Mouse (Mus musculus): ENCODE results near the gene Mag.
"Not testable (repeated sequence)": the region's sequence is repeated elsewhere in the genome, so short reads cannot be mapped to it uniquely, and the experiment has no call there.

The Mag gene

DNA sequence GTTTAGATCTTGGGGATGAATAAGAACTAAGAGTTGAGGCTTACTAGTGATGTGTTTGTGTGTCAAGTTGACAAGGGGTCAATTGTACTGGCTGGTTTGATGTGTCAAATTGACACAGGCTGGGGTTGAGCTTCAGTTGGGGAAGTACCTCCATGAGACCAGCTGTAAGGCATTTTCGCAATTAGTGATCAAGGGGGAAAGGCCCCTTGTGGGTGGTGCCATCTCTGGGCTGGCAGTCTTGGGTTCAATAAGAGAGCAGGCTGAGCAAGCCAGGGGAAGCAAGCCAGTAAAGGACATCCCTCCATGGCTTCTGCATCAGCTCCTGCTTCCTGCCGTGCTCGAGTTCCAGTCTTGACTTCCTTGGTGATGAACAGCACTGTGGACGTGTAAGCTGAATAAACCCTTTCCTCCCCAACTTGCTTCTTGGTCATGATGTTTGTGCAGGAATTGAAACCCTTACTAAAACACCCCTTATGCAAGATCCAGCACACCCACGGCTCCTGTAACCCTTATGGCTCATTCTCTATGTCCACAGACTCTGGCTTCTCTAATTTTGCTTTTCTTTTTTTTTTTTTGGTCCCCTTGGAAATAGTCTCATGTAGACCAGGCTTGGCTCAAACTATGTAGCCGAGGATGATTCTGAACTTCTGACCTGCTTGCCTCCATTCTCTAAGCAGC lies 20.9 kb upstream of the Mag start:
- DNase-seq: not testable (repeated sequence)

DNA sequence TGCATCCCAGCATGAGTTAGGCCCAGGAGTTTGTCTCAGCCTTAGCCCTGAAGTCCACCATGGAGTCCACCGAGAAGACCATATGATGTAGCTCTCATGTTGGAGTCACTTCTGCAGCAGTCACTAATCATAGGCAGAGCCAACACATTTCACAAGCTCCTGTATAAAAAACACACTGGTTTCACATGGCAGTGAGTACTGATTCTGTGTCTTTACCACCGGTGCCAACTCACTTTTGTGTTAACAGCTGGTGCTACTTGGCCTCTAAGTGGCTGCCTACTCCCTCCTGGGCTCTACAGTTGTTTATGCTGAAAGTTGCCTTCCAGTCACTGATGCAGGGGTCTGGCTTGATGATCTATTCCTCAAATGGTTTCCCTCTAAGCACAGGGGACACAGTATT lies 9.9 kb upstream of the Mag start, which contains the start of gene Hamp2:
TSS of gene Hamp2 (minus strand) at position 101 of the 400 bp plus-strand sequence.
- DNase-seq: not testable (repeated sequence)

DNA sequence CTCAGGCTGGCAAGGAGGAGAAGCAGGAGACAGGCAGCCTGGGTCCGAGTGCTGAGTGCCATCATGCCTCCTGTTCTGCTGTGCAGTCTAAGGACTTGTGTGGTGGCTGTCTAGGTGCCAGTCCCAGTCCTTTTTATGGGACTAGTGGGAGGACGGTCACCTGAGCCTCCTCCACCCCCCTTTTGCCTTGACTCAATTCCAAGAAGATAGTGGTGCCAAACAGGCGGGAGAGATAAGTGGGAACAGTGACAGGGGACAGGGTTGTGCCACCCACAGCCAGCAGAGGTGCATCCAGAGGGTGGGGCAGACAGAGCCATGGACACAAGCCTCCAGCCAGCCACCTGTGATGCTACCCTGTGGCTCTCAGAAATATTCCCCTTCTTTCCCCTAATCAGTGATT lies 9.4 kb upstream of the Mag start:
- DNase-seq: no peak

DNA sequence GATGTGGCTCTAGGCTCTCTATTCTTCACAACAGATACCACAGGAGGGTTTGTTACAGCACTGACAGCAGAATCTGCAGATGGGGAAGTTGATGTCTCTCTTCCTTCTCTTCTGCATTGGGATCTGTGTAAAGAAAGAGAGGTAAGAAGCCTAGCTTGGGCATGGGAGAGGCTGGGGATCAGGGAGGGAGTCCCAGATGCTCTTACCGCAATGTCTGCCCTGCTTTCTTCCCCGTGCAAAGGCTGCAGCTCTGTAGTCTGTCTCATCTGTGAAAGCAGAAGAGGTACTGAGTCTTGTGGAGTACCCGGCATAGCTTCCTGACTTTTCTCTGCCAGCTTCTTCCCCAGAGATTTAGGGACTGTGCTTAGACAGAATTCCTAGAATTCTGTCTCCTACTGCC lies 7.8 kb upstream of the Mag start:
- not testable (repeated sequence) for DNase-seq

DNA sequence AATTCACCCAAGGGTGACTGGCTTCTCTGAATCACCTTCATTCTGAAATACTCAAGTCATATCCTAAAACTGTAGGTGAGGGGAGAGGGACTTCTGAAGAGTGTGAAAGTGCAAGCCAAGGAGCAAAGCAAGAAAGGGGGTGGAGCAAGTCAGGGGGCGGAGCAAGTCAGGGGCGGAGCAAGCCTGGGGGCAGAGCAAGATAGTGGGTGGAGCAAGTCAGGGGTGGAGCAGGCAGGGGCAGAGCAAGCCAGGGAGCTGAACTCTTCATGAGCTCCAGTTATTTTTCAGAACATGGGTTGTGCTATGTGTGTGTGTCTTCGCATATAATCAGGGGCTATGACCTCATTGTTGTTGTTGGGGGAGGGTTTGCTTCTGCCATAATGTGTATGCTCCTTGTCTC lies 5.5 kb upstream of the Mag start:
- no peak for DNase-seq

DNA sequence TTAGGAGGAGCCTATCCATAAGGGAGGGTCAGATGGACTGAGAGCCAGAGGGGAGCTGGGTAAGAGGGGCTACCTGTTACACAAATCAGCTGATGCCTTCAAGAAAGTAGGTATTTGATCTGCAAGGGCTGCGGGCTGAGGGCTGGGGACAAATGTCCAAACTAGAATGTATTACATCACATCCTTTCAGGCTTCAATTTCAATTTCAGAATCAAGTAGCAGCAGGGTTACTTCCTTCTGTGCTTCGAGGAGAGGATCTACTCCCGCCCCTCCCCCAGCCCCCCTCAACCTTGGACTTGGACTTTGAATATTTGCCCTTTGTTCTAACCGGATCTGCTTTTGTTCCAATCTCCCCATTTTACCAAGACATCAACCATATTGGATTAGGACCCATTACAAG lies 2.5 kb upstream of the Mag start:
- DNase-seq: no peak

DNA sequence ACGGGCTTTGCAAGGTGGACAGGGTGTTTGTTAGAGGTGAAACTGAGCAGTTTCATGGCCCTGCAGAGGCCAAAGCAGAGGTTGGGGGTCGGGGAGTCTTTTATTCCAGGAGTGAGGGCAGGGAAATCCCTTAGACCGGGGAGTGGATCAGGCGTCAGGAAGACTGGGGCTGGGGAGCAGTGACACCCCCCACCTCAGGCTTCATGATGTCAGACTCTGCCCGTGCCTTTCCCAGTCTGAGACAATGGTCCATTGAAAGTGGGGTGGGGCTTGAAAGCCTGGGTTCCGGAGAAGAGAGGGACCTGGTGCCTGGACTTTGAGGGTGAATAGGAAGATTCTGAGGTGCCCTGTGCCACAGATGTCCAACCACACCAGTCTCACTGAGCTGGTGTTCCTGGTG lies 2.0 kb upstream of the Mag start:
- DNase-seq: no peak

DNA sequence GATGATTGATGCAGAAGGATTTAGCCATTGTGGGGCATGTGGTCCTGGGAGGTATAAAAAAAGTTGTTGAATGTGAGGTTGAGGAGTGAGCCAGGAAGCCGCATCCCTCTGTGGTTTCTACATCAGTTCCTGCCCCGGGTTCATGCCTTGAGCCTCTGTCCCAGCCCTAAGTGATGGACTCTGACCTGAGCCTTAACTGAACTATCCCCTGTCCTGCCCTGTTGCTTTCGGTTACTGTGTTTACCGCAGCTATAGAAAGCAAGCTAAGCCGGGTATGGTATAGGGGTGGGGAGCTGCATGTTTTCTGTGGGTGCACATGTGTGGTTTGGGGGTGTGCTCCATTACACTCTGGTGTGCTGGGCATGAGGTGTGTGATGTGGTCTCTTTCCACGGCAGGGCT lies 4.9 kb downstream of the Mag start:
- DNase-seq: no peak

DNA sequence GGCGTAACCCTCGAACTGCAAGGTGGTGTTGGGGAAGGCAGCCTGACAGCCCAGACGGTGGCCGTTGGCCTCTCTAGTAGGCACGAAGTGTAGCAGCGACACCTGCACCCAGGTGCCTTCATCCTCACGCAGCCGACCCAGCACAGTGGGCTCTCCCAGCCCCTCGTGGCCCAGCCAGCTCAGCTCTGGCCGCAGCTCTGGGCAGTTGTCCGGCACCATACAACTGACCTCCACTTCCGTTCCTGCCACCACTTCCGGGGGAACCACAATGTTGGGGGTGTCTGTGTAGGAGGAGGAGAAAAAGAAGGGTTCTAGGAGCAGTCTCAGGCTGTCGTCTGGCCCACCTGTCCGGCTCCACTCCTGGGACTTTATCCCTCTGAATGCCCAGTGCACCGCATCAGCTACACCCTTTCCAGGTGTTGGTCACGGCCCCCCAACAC lies 5.7 kb downstream of the Mag start:
- DNase-seq: no peak

DNA sequence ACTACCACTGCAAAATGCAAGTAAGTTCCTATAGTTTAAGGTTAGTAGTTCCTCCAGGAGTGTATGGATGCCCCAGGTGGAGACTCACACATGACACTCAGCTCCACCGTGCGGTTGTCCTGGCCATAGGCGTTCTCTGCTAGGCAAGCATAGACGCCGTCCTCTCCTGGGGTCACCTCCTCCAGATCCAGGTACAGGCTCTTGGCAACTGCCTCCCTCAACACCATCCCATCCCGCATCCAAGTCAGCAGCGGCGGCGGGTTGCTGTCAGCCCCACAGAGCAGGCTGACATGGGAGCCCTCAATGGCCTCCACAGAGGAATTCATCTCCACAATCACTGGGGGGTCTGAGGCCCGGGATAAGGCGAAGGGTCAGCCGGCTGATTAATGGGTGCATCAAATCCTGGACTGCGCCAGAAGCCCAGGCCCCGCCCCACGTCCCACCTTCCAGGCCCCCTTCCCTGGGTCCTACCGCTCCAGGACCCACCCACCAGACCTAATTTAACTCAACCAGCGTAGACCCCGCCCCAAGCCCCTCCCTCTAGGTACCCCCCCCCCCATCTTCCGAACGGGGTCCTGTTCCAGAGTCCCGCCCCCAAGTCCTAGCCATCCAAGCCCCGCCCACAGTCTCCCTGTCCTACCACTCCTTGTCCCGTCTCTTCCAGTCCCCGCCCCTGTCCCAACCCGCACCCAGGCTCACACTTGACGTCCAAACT lies 6.2 kb downstream of the Mag start:
- DNase-seq: peak; percentile 57 to 68

DNA sequence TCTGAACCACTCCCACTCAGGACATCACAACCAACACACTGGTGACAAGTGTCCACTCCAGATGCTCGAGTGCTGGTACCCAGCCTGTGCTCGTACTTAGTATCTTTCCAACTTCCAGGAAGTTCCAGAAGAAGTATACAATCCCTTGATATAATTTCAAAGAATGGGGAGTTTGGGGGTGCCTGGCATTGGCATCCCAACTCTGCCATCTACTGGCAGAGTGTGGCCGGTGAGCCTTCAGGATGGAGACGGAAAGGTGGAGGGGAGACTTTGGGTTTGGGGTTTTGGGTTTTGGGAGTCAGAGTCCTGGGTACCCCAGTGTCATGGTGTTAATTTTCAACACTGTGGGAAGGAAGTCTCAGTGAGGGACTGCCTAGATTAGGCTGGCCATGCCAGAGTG lies 10.6 kb downstream of the Mag start:
- DNase-seq: no peak

DNA sequence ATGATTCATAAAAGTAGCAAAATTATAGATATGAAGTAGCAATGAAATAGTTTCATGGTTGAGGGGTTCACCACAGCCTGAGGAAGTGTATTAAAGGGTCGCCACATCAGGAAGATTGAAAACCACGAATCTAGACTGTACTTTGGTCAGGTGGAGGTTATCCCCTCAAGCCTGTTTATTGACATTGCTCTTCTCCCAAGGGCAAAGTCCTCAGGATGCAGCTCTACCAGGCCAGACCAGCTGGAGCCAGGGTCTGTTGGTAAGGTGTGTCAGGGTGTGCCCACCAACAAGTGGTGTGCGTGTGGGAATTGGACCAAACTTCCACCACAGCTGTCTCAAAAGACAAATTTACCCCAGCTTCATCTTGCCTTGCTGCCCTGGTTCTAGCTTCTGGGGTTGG lies 19.5 kb downstream of the Mag start:
- no peak for DNase-seq

DNA sequence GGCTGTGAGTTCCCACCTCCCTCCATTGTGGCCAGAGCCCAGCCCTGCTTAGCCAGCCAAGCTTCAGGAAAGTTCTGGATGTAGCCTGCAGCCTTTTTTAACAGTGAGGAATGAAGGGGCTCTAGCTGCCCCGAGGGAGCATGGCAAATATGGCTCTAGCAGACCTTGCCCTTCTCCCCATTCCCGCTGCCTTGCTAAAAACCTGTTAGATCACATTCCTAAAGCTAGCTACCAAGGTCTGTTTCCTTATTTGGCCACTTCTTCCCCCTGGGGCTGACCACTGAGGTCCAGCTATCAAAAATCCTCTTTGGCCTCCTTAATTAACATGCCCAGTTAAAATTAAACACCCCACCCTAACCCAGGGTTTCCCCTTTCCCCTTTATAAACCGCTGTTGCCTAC lies 22.2 kb downstream of the Mag start:
- DNase-seq: no peak

DNA sequence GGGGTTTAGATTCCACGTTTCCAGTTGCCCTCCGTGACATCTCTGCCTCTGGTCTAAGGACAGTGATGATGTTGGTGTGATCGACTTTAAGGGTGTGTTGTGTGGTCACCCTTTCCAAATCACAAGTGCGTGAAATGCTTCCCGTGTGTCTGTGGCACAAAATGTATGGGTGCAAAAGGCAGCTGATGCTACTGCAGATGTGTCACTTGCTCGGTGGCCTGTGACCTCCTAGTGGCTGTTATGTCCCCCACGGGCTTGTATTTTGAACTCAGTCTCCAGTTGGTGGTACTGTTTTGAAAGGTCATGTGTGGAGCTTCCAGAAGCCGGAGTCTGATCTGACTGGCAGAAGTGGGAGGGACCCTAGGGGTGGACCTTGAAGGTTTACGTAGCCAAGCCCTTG lies 22.9 kb downstream of the Mag start:
- DNase-seq: no peak

DNA sequence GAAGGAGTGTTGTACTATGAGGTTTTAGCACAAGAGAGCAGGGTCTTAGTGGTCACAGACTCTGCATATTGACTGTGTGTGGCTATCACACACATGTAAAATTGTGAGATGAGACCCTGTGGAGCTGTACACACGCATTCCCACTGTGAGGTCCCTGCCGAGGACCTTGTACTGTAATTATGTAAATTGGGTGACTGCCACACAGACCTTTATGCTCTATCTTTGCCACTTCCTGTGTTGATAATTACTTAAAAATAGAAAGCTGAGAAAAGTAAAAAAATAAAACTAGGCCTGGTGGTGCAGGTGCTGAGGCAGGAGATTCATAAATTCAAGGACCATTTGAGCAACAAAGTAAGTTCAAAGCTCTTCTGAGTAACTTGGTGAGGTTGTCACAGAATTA lies 24.0 kb downstream of the Mag start:
- DNase-seq: no peak

DNA sequence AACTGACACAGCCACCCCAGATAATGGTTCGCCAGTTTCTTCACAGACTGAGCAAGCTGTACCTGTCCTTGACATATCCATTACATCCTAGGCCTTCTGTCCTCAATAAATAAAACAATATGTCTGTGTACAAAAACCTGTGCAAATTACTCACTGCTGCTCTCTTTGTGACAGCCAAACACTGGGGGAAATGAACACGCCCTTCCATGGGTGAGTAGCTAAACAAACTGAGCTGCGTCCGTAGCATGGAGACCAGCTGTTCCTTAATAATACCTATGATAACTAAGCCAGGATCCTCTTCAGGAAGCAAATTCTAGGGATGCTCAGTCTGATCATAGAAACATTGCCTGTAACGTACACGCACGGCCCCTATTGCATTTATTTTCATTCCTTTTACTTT lies 25.9 kb downstream of the Mag start:
- no peak for DNase-seq

DNA sequence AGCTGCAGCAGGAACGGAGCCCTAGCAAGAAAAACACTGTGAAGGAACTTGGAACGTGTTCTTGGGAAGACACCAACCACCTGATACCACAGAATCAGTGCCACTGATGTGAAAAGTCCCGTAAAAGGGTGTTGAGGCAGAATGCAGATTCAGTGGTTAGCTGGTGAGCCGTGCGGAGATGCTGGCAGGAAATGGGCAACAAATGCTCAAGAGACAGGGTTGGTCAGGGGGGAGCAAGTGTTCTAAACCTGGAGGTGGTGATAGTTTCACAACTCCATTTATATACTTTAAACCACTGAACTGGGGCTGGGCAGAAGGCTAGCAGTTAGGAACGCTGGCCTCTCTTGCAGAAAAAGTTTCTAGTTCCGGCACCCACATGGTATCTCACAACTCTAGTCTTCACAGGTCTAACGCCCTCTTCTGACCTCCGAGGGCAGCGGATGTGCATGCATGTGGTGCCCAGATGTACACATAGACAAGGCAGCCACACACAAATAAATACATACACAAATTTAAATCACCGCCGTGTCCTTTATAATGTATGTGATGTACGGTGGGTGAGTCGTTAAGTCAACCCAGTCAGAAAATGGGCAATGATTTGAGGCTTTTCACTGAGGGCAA lies 27.0 kb downstream of the Mag start:
- peak in 1 of 2 experiments; percentile 32 for DNase-seq

DNA sequence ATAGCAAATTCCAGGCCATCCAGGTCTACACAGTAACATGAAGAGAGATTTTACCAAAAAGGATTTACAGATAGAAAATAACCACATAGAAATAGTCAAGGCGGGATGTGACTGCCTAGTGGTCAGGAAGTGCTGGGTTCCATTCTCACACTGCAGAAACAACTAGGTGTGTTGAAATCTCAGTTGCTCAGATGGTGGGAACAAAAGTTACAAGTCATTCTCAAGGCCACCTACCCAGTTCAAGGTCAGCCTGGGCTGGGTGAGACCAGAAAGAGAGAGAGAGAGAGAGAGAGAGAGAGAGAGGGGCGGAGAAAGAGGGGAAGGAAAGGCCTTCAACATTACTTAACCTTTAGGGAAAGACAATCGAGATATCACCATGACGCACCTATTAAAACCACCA lies 27.8 kb downstream of the Mag start:
- DNase-seq: no peak

DNA sequence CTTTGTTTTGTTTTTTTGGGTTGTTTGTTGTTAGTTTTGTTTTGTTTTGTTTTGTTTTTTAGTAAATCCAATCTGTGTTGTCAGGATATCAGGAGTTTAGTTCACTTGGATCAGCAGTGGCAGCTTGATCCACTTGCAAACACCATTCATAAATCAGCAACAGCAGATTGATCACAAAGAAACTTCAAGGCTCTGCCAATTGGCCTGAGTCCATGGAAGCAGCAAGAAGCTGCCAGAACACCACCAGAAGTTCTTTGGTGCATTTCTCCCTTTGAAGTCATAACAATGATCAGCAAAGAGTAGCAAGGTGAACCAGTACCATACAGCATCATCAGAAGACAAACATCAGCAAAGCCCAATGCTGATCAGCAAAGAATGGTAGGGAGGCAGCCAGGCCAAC lies 30.6 kb downstream of the Mag start:
- no peak for DNase-seq

DNA sequence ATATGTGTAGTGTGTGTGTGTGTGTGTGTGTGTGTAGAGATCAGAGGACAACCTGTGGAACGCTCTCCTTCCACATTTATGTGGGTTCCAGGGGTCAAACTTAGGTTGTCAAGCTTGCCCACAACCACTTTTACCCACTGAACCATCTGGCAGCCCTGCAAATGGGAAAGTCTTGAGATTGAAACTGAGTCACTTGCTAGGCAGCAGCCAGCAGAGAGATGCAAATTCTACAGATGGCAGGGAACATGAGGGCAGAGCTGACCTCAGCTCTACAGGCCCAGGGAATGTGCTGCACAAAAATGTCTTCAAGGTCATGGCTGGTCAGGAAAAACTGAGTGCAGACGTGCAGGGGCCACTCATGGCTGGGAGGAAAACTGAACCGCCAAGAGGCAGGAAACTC lies 33.3 kb downstream of the Mag start:
- DNase-seq: no peak

DNA sequence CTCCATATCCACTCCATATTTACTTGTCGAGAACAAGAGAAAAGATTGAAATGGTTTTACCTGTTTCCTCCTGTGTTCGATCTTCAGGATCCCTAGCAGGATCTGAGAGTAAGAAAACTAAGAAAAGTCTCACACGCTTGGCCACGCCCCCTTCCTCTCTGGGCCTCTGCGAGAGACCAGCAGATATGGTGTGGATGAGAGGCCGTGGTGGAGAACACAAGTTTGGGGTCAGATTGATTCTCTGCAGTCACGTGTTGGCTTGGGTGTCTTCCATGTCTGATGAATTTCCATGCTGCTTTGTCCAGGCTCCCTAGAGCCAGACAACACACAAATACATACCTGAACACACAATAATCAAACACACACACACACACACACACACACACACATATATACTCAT lies 34.5 kb downstream of the Mag start, which contains the start of gene Cd22:
TSS of gene Cd22 (minus strand) at position 167 of the 400 bp plus-strand sequence.
- no peak for DNase-seq

DNA sequence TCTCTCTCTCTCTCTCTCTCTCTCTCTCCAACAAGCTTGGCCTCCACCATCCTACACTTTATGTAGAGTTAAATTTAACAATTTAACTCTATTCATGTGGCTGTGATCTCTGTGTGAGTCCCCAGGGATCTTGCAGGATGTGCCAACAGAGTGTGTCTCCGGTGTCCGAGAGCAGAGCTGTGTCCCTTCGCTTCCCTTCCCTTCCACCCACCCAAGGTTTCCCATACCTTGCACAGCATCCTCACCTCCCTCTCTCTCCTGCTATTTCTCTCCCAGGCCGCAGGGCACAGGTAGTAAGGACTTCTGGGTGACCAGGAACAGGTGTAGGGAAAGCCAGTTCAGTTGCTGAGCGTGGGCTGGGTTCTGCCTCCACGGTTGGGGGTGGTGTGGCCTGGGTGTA lies 35.7 kb downstream of the Mag start:
- DNase-seq: no peak

DNA sequence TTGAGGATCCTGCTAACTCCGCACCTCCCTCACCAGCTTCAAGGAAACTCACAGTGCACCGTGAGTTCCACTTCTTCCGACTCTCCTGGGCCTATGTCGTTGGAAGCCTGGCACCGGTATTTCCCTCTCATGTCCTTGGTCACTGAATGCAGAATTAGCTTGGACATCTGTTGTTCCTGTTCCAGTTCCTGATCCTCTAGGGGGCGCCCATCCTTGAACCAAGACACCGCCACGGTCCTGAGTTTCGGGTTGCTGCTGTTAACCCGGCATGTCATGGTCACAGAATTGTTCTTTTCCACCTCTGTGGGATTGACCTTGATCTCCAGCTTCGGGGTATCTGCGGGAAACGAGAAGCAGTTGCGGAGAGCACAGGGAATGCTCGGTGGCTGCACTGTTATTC lies 41.6 kb downstream of the Mag start:
- peak; percentile 59 to 73 for DNase-seq

DNA sequence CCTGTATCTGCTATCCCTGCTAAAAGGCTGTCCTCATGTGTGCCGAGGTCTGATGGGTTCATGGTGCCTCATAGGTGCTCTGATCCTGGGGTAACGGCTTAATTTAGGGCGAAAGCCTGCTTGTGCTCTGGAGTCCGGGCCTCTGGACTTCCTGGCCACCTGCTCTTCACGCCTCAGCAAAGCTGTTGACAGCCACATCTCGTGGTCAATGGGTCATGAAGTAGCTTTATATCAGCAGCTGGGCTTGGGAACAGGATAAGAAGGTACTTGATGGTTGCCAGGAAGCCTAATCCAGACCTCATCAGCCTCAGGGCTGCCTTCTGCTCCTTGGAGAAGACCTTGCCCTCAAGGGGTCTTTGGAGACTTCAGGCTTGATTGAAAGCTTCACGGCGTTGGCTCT lies 51.3 kb downstream of the Mag start:
- DNase-seq: no peak
